Mouse (Mus musculus): ENCODE measurements around the gene Cutc.

Gene Cutc

DNA sequence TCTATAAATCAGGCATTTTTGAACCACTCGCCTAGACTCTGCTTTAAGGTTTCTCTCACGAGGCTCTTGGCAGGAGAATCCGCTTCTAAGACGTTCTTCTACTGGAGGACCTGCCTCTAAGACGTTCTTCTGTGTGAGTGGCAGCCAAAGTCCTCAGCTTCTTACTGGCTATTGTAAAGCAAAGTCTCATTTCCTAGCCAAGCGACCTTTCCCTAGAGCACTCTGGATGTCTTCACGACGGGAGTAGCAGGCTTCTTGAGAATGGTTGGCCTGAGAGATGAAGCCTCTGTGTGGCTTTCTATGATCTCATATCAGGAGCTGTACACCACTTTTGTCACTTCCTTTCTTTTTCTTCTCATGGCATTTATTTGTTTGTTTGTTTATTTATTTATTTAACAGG, 42.7 kb downstream of the Cutc start:
- DNase-seq (ENCODE audit: low spot score in 2 of 2) = no peak

DNA sequence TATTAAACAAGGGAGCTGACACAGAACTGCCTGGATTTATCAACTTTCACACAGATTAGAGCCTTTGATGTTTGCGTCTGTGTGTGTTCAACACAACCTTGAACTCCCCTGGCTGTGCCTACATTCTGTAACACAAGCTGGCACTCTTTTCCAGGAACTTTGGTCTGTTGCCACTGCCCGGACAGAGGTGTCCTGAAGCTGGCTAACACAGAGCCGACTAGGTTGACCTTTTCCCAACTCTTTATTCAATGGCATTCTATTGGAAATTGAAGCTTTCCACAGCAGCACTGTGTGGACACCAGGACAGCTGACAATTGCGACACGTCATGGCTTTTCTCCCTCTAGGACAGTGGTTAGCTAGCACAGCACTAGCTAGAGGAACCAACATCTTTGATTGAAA, 44.4 kb downstream of the Cutc start:
- DNase-seq (ENCODE audit: low spot score in 2 of 2) = no peak

DNA sequence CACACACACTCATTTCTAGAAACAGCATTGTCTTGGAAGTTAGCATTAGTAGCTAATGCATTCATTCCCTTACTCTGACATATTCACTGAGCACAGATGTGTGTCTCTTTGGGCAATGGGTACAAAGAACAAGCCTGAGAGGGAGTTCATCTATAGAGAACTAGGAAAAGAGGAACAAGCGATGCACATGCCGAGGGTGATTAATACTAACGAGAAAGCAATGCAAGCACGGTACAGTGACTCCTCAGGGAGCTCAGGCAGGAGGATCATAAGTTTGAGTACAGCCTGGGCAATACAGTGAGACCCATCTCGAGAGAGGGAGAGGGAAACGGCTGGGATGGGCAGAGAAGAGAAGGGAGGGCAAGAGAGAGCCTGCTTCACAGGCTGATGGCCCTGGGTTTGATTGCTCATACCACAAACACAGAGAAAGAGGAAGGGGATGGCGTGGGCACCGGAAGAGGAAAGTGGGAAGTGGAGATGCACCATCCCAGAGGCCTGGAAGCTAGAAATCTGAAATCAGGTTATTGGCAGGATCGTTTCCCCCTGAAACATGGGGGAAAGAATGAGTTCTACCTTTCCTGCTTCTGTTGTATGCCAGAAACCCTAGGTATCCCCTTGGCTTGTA, 48.7 kb downstream of the Cutc start:
- DNase-seq (ENCODE audit: low spot score in 2 of 2) = no peak

DNA sequence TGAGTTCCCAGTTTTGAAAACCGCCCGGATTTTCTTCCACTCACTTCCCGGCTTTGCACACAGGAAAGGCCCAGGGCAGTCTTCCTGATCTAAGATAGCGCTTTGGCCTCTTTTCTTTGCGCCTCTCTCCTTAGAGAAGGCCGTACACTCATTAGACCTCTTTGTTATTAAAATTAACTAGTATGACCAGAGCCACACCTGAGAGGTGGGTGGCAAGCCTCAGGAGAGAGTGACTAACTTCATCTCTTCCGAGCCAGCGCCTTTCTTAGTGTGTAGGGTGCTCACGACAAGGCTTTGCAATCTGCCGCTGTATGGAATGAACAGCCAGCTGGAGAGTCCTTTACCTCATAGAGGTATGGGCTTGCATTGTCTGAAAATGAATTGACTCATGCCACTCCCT, 51.1 kb downstream of the Cutc start:
- no peak for DNase-seq (ENCODE audit: low spot score in 2 of 2)

DNA sequence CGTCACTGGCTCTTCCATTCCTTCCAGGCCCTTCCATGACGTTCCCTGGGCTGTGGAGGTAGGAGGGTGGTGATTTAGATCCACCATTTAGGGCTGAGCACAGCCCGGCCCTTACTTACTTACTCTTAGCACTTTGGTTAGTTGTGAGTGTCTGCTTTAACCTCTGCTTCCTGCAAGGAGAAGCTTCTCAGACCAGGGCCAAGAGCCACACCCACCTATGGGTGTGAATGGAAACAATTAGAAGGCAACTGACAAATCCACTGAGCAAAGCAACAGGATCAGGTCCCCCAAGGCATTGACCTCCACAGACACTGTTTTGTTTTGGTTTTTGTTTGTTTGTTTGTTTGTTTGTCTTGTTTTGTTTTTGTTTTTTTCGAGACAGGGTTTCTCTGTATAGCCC, 56.5 kb downstream of the Cutc start:
- no peak for DNase-seq (ENCODE audit: low spot score in 2 of 2)

DNA sequence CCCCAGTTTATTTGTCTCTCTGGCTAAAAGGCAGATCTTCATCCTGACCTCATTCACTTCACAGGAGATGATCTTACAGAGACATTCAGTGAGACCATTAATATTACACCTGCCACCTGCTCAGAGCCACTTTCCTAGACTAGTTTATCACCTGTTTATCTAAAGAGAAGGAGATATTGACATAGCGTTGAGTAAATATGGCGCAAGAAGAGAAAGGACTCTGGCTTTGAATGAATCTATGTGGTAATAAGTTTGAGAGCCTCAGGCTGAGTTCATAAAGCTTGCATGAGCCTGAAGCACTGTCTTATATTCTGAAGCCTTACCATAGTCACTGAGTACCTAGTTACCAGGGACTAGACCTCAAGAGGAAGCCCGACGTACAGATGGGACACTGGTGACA, 58.6 kb downstream of the Cutc start:
- no peak for DNase-seq (ENCODE audit: low spot score in 2 of 2)

DNA sequence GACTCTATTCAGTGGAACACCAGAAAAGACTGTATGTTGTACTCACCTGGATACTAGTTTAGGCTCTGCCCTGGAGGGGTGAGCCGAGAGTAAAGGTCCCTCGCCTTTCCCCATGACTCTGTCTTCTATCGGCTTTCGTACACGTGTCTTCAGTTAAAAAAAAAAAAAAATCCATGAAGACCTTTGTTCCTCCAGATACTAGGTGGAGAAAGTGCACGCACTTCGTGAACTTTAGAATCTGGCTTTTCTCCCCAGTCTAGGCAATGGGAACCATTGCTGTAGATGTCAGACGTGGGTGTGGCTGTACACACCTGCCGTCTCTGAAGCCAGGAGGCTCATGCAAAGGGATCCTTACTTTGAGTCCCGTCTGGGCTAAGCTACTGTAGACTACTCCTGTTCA, 60.5 kb downstream of the Cutc start:
- no peak for DNase-seq (ENCODE audit: low spot score in 2 of 2)

DNA sequence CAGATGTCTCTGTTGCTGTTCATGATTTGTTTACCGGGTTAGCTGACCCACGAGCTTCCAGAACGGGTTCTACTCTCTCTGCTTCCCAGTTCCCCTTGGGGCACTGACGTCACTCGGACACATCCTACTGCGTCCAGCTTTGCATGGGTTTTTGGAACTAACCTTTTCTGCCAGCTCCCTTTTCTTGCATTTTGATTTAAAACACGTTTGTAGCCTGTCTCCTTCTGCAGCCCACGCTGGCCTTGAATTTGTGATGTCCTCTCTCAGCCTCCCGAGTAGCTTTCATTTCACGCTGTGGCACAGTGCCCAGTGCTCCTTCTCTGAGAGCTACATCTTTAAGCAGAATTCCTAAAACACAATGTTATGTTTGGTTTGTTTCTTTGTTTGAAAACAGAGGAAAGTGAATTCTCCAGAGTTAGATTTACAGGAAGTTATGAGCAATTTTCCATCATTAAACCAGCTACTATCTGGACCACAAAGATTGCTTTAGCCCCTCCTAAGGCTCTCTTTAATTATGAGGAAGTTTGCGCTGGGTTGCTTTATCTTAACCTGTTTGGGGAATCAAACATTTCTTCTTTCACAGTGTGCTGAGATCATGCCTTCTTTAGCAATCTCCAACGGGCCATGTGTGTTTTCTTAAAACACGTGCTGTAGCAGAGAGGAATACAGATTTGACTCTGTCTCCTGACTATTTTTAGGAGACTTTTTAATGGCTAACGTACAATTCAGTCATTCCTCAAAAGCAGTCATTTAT, 63.0 kb downstream of the Cutc start:
- DNase-seq (ENCODE audit: low spot score in 2 of 2) = no peak

Measured in spleen, postnatal 10 days (tissue).